Mouse (Mus musculus): ENCODE results near the gene Adgre5. TPM values are rescaled to one million over a fixed set of nuclear protein-coding genes. Genes with fewer than 3 reads are reported as not detected.
A peak's percentile ranks its signal among the peaks of the same experiment; 100 is the strongest.

Gene Adgre5
- polyA plus RNA-seq, 1 experiment from 2014 or later = 18.0 TPM

DNA sequence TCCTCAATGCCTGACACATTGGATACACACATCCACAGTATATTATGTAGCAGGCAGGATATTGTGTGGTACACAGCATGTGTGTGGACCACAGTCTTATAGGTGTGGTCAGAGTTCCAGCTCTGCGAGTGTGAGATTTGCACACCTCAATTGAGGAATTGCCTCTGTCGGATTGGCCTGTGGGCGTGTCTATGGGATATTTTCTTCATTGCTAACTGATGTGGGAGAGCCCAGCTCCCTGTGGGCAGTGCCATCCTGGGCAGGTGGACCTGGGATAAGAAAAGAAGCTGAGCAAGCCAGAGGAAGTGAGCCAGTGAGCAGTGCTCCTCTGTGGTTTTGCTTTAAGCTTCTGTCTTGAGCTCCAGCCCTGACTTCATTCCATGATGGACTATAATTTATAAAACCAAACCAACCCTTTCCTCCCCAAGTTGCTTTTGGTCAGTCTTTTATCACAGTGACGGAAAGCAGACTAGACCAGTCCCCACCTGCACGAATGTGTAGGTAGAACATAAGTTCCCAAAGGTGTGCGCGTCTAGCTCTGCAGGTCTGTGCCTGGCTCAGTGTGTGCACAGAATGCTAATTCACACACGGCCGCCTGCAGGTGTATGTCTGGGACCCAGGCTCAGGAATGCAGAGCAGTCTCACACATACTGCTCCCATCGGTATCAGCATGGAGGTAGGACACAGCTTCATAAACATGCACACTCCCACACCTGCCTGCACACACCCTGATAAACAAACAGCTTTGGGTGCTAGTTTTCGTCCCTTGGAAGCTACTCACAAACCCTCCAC lies 46.6 kb downstream of the Adgre5 start:
- Histone ChIP-seq H3K9ac (ENCODE audit: low read length) (no peak overlapping the region), H3K9me3 (ENCODE audit: control insufficient read depth, low read length) (no peaks in the 10 kb centered on the region), H3K4me2 (ENCODE audit: low read depth) (no peak overlapping the region), H3K4me3 (ENCODE audit: low read depth, low read length) (no peak overlapping the region), H3K27me3 (ENCODE audit: control insufficient read depth, insufficient read depth, low read length) (no peaks in the 10 kb centered on the region), H3K4me1 (ENCODE audit: control insufficient read depth, insufficient read depth, low read length) (peaks cover 8% of the 10 kb centered on the region), H3K36me3 (ENCODE audit: control insufficient read depth, insufficient read depth, low read length) (peaks cover 10% of the 10 kb centered on the region), H3K27ac (ENCODE audit: low read depth, low read length) (no peak overlapping the region)
- DNase-seq (ENCODE audit: low spot score) (no peak), ATAC-seq (ENCODE audit: insufficient read depth, low FRiP score, low TSS enrichment) (no peak)
- 90% methylated on average over 11 of the region's 11 CpGs for WGBS

DNA sequence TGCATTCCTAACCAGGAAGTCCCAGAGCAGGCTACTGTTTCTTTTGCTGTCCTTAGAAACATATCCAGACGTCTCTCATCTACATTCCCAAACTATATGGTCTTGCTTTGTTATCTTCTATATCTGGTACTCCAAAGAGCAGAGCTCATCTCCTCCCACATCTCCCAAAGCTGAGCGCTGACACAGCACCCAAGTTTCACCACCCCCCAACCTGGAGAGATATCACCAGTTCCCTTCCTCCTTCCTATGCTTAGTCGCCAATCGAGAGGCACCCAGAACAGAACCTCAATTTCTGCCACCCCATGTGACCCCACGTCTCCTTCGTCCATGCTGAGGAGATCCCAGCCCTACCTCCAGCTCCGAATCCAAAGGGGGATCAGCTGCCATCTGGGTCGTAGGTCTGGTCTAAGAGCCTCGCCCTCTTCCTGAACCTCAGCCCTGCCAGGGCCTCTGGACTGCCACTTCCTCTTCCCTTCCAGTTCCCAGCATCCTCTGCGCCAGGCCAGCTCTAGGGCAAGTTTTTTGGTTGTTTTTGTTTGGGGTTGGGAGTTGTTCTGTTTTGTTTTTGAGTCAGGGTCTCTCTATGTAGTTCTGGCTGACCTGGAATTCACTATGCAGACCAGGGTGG lies 47.4 kb downstream of the Adgre5 start:
- Histone ChIP-seq H3K27ac (ENCODE audit: low read depth, low read length) (no peak overlapping the region), H3K4me3 (ENCODE audit: low read depth, low read length) (no peak overlapping the region), H3K27me3 (ENCODE audit: control insufficient read depth, insufficient read depth, low read length) (no peaks in the 10 kb centered on the region), H3K4me1 (ENCODE audit: control insufficient read depth, insufficient read depth, low read length) (peaks cover 8% of the 10 kb centered on the region), H3K9me3 (ENCODE audit: control insufficient read depth, low read length) (no peaks in the 10 kb centered on the region), H3K36me3 (ENCODE audit: control insufficient read depth, insufficient read depth, low read length) (peaks cover 10% of the 10 kb centered on the region), H3K9ac (ENCODE audit: low read length) (no peak overlapping the region), H3K4me2 (ENCODE audit: low read depth) (no peak overlapping the region)
- WGBS = 86% methylated on average over 10 of the region's 10 CpGs
- DNase-seq (ENCODE audit: low spot score) (no peak), ATAC-seq (ENCODE audit: insufficient read depth, low FRiP score, low TSS enrichment) (no peak)

DNA sequence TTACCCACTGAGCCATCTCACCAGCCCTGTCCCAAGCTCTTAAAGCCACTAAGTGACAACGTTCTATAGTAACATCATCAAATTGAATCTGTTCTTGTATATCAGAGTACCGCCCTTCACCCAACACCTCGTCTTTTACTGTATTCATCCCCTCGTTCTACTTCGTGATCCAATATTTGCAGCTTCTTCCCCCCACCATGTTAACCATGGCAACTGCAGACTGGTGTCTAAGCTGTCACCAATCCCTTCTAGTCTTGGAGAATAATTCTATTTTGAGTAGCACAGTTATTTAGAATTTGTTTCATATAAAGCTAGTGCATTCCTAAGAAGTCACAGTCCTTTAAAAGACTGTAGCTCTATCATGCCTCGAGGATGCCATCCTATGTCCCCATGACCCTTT lies 51.9 kb downstream of the Adgre5 start:
- no peak for DNase-seq (ENCODE audit: low spot score)
- no peak overlapping the region for H3K4me2 ChIP-seq (ENCODE audit: low read depth)
- WGBS = 89% methylated on average over 6 of the region's 6 CpGs
- peaks cover 10% of the 10 kb centered on the region for H3K36me3 ChIP-seq (ENCODE audit: control insufficient read depth, insufficient read depth, low read length)
- ATAC-seq (ENCODE audit: insufficient read depth, low FRiP score, low TSS enrichment) = no peak
- H3K4me1 ChIP-seq (ENCODE audit: control insufficient read depth, insufficient read depth, low read length) = no peaks in the 10 kb centered on the region
- H3K27ac ChIP-seq (ENCODE audit: low read depth, low read length) = no peak overlapping the region
- no peaks in the 10 kb centered on the region for H3K9me3 ChIP-seq (ENCODE audit: control insufficient read depth, low read length)
- no peak overlapping the region for H3K4me3 ChIP-seq (ENCODE audit: low read depth, low read length)
- H3K9ac ChIP-seq (ENCODE audit: low read length) = no peak overlapping the region
- H3K27me3 ChIP-seq (ENCODE audit: control insufficient read depth, insufficient read depth, low read length) = no peaks in the 10 kb centered on the region

DNA sequence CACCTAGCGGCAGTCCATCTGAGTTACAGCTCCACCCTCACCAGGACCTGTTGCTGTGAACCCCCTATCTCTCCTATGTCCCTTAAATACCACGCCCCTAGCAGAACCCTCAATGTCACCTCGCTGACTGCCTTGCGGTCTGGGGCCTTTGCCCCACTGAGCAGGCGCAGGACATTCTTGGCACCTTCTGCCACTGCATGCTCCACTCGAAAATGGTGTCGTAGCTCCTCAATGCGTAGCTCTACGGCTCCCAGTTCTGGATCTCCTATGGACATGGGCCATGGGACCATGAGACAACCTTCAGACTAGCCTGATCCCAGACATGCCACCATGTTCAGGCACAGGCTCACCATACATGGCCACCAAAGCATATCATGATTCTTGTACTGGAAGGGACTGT lies 56.6 kb downstream of the Adgre5 start:
- H3K4me2 ChIP-seq (ENCODE audit: low read depth) = no peak overlapping the region
- ATAC-seq (ENCODE audit: insufficient read depth, low FRiP score, low TSS enrichment) = no peak
- no peaks in the 10 kb centered on the region for H3K9me3 ChIP-seq (ENCODE audit: control insufficient read depth, low read length)
- no peak overlapping the region for H3K9ac ChIP-seq (ENCODE audit: low read length)
- no peak overlapping the region for H3K27ac ChIP-seq (ENCODE audit: low read depth, low read length)
- H3K27me3 ChIP-seq (ENCODE audit: control insufficient read depth, insufficient read depth, low read length) = no peaks in the 10 kb centered on the region
- no peaks in the 10 kb centered on the region for H3K4me1 ChIP-seq (ENCODE audit: control insufficient read depth, insufficient read depth, low read length)
- peaks cover 6% of the 10 kb centered on the region; the same call in 1 of the 2 replicates for H3K36me3 ChIP-seq (ENCODE audit: control insufficient read depth, insufficient read depth, low read length)
- 91% methylated on average over 9 of the region's 9 CpGs for WGBS
- no peak overlapping the region for H3K4me3 ChIP-seq (ENCODE audit: low read depth, low read length)
- DNase-seq (ENCODE audit: low spot score) = no peak

DNA sequence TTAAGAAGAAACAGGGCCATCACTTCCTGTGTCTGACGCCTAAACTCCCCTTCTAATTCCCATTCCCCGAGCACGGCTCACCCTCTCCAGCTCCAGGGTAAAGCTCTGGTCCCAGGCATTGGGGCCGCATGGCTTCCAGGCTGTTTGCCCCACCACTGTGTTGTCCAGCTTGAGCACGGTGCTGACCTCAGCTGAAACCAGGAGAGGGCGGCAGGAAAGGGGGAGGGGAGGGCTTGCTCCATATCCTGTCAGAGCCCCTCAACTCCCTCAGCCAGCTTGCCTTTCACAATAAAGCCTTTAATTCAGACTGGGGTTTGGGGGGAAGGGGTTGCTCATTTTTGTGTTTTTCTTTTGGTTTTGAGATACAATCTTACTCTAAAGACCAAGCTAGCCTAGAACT lies 60.0 kb downstream of the Adgre5 start:
- no peak overlapping the region for H3K27ac ChIP-seq (ENCODE audit: low read depth, low read length)
- WGBS = 21% methylated on average over 6 of the region's 6 CpGs
- no peak overlapping the region for H3K4me2 ChIP-seq (ENCODE audit: low read depth)
- H3K4me1 ChIP-seq (ENCODE audit: control insufficient read depth, insufficient read depth, low read length) = no peaks in the 10 kb centered on the region
- H3K36me3 ChIP-seq (ENCODE audit: control insufficient read depth, insufficient read depth, low read length) = peaks cover 12% of the 10 kb centered on the region
- DNase-seq (ENCODE audit: low spot score) = peak; percentile 32
- ATAC-seq (ENCODE audit: insufficient read depth, low FRiP score, low TSS enrichment) = no peak
- H3K27me3 ChIP-seq (ENCODE audit: control insufficient read depth, insufficient read depth, low read length) = no peaks in the 10 kb centered on the region
- no peak overlapping the region for H3K4me3 ChIP-seq (ENCODE audit: low read depth, low read length)
- no peak overlapping the region for H3K9ac ChIP-seq (ENCODE audit: low read length)
- no peaks in the 10 kb centered on the region for H3K9me3 ChIP-seq (ENCODE audit: control insufficient read depth, low read length)

DNA sequence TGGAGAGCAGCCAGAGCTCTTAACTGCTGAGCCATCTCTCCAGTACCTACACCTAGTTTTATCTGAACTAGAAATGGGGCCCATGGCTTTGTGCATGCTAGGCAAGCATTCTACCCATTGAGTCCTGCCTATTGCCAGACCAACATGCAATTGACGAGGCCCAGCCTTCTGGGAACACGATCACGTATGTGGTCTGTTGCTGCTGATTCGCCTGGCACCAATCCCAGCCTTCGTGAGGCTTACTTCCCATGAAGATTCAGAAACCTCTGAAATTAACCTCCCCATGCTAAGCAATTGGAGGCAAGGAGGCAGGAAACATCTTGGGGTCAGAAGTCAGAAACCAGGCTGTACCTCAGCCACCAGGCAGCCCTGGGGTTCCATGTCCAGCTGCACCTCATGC lies 60.5 kb downstream of the Adgre5 start:
- H3K27me3 ChIP-seq (ENCODE audit: control insufficient read depth, insufficient read depth, low read length) = no peaks in the 10 kb centered on the region
- no peak for ATAC-seq (ENCODE audit: insufficient read depth, low FRiP score, low TSS enrichment)
- no peak overlapping the region for H3K27ac ChIP-seq (ENCODE audit: low read depth, low read length)
- H3K9ac ChIP-seq (ENCODE audit: low read length) = no peak overlapping the region
- DNase-seq (ENCODE audit: low spot score) = no peak
- H3K9me3 ChIP-seq (ENCODE audit: control insufficient read depth, low read length) = no peaks in the 10 kb centered on the region
- peaks cover 12% of the 10 kb centered on the region for H3K36me3 ChIP-seq (ENCODE audit: control insufficient read depth, insufficient read depth, low read length)
- no peak overlapping the region for H3K4me3 ChIP-seq (ENCODE audit: low read depth, low read length)
- no peaks in the 10 kb centered on the region for H3K4me1 ChIP-seq (ENCODE audit: control insufficient read depth, insufficient read depth, low read length)
- WGBS = 83% methylated on average over 5 of the region's 5 CpGs
- no peak overlapping the region for H3K4me2 ChIP-seq (ENCODE audit: low read depth)

DNA sequence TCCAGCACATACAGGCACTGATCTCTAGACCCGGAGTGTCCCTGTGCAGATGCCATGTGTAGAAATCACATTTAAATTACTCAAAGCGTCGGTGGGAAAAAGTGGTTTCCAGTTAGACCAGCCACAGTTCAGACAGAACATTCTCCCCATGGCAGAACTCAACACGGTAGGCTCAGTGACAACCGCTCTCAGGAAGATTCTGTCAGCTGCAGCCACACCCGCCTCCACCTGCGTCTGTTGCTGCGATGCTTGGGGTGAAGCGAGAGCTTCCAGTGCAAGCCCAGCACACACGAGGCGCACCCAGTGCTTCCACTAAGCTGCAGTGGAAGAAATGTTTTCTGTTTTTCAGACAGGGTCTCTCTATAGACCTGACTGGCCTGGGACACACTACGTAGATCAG lies 61.3 kb downstream of the Adgre5 start:
- H3K27ac ChIP-seq (ENCODE audit: low read depth, low read length) = no peak overlapping the region
- H3K4me1 ChIP-seq (ENCODE audit: control insufficient read depth, insufficient read depth, low read length) = no peaks in the 10 kb centered on the region
- H3K4me3 ChIP-seq (ENCODE audit: low read depth, low read length) = no peak overlapping the region
- DNase-seq (ENCODE audit: low spot score) = no peak
- H3K9me3 ChIP-seq (ENCODE audit: control insufficient read depth, low read length) = no peaks in the 10 kb centered on the region
- H3K4me2 ChIP-seq (ENCODE audit: low read depth) = no peak overlapping the region
- WGBS = 92% methylated on average over 12 of the region's 12 CpGs
- H3K9ac ChIP-seq (ENCODE audit: low read length) = no peak overlapping the region
- H3K36me3 ChIP-seq (ENCODE audit: control insufficient read depth, insufficient read depth, low read length) = peaks cover 12% of the 10 kb centered on the region
- H3K27me3 ChIP-seq (ENCODE audit: control insufficient read depth, insufficient read depth, low read length) = no peaks in the 10 kb centered on the region
- no peak for ATAC-seq (ENCODE audit: insufficient read depth, low FRiP score, low TSS enrichment)

DNA sequence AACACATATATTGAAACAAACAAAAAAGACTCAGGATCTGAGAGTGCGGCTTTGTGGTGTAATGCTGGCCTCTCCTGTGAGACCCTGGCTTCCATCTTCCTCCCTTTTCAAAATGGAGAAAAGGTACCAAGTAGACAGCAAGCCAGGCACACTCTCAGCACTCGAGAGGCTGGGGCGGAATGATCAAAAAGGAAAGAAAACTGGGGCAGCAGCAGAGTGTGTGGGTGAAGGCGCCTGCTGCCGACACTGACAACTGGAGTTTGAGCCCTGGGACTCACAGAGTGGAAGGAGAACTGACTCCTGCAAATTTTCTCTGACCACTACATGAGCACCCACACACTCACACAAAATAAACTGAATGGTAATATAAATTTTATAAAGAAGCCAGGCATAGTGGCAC lies 66.6 kb downstream of the Adgre5 start:
- H3K4me2 ChIP-seq (ENCODE audit: low read depth) = no peak overlapping the region
- H3K4me1 ChIP-seq (ENCODE audit: control insufficient read depth, insufficient read depth, low read length) = no peaks in the 10 kb centered on the region
- no peak overlapping the region for H3K4me3 ChIP-seq (ENCODE audit: low read depth, low read length)
- no peak overlapping the region for H3K27ac ChIP-seq (ENCODE audit: low read depth, low read length)
- no peak overlapping the region for H3K9ac ChIP-seq (ENCODE audit: low read length)
- ATAC-seq (ENCODE audit: insufficient read depth, low FRiP score, low TSS enrichment) = no peak
- no peak for DNase-seq (ENCODE audit: low spot score)
- WGBS = 93% methylated on average over 5 of the region's 5 CpGs
- H3K27me3 ChIP-seq (ENCODE audit: control insufficient read depth, insufficient read depth, low read length) = no peaks in the 10 kb centered on the region
- no peaks in the 10 kb centered on the region for H3K9me3 ChIP-seq (ENCODE audit: control insufficient read depth, low read length)
- H3K36me3 ChIP-seq (ENCODE audit: control insufficient read depth, insufficient read depth, low read length) = peaks cover 8% of the 10 kb centered on the region

All from neural tube, embryonic 11.5 days (tissue).